Mouse (Mus musculus): ENCODE results near the gene Lmx1a. TPM values are rescaled to one million over a fixed set of nuclear protein-coding genes. Genes with fewer than 3 reads are reported as not detected.

Lmx1a gene
- total RNA-seq, 4 experiments from 2014 or later = 0.16 TPM; not detected in 3

DNA sequence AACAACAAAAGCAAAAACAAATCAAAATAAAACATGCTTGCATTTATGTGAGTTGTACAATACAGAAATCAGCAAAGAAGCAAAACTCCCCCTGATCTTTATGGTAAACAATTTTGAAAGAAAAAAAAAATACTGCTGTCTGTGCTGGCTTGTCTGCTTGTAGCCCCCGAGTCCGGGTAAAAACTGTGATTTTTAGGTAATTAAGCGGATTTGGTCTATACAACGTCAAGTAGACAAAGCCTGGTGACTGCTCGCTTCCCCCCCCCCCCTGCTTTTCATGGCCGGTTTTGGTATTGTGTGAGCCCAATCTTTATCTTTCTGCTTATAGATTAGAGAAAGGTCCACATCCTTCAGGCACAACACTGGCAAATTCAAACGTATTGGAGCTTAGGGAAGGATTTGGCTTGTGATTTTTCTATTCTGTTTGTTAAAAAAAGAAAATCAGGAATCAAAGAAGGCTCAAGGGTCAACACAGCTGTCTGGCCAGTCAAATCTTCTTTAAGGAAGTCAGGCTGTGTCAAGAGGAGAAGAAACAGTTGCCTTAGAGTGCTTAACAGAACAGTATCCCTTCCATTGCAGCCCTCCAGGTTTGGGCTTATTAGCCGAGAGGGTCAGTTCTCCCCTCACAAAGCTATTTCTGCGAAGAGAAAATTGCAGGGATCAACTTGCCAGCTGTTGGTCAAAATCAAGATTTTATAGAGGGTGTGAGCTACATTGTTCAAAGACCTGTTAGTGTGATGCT, 4.6 kb downstream of the Lmx1a start:
- DNase-seq (ENCODE audit: low spot score in 2 of 2) = no peak

DNA sequence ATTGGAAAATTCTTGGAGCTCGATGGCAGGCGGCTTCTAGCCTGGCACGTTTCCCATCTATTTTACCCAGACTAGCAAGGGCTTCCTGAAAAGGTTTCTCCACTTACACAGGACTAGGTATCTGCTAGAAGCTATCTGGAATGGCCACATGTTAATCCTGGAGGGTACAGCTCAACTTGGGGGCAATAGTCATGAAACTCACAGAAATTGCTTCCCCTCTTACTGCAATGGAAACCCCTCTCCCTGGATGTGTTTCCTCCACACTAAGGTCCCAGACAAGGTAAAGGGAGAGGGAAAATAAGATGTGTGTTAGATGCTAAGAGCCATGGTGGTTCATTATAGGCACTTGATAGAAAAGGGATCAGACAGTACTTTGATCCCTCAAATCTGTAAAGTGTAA, 5.7 kb downstream of the Lmx1a start:
- no peak for DNase-seq (ENCODE audit: low spot score in 2 of 2)

DNA sequence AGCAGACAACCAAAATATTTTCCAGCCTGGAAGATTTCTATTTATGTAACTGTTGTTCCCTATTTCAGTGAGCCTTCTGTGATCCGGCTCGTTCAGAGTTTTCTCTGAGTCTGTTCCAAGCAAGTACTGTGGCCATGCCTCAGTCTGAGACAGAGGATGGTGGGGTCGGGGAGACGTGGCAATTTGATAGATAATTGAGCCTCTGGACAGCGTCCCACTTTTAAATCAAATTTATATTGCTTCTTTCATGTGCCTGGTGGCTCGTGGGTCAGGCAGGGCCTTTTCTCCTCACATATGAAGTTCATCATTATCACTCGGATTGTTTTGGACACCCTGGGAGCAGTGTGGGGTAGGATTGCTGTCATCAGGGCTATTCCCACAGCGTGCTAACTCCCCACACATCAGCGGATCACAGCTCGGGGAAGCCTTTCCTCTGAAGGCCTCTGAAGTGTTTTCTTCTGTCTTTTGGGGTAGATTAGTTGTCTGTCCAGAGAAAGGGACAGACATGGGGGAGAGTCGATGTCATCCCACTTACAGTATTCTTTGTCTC, 6.9 kb downstream of the Lmx1a start:
- DNase-seq (ENCODE audit: low spot score in 2 of 2) = no peak

DNA sequence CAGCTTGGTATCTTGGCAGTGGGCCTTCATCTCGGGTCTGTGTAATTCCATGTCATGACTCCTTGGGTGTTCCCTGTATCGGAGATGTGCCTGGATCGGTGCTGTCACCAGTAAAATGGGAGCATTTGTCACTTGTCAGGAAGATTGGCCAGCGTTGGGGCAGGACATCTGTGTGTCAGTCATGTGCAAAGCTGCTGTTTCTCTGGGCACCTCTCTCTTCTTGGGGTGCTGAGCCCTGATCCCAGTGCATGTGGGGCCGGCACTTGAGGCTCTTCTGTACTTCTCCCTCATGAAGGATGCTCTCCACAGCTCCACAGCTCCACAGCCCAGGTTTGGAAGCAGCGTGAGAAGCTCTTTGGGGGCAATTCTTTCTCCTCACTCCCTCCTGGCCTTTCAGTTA, 10.7 kb downstream of the Lmx1a start:
- no peak for DNase-seq (ENCODE audit: low spot score in 2 of 2)

DNA sequence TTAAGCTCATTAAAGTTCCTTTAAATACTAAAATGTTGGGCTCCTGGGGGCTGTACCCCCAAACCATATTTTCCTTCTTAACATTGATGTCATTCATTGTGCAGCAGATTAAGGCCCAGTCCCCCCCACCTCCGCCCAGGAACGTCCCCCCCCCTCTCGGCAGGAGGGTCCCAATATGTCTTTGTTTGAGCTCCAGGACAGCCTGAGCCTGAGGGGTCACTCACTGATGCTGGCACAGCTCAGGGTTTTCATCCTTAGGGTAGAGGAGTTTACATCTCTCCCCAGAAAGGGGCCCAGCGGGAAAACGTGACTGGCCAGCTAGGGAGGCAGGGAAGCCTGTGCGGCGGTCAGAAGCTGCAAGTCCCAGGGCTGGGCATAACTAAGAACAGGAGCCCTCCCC, 11.2 kb downstream of the Lmx1a start:
- no peak for DNase-seq (ENCODE audit: low spot score in 2 of 2)

DNA sequence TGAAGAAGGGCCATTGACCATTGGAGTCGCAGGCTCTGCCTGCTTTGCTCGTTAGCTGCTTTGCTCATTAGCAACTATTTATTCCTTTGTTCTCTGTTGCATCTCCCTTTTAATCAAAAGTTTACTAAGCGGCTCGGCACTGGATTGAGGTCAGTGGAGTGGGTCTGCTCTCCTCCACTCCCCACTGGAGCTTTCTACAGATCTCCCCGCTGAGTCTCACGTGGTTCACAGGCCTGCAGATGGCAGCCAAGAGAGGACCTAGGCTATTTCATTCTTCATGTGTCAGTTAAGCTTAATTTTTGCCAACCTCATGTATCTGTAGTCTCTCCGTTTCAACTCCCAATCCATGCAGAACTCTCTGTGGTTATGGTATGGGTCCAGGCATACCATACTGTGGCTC, 16.5 kb downstream of the Lmx1a start:
- DNase-seq (ENCODE audit: low spot score in 2 of 2) = no peak

DNA sequence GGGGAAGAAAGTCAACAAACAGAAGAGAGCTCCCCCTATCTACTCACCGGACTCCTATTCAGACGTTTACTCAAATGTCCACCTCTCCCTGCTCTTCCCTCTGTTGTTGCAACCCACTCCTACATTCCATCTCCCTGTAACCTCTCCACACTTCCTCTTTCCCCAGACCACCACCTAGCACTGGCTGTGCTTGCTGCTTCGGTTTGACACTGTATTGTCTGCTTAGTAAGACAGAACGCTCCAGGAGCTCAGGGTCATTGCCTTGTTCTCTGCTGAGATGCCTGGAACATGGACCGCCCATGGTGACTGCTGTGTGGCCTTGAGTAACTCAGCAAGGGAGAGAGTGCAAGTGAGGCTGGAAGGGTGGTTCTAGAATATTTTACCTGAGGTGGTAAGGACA, 19.7 kb downstream of the Lmx1a start:
- DNase-seq (ENCODE audit: low spot score in 2 of 2) = no peak

DNA sequence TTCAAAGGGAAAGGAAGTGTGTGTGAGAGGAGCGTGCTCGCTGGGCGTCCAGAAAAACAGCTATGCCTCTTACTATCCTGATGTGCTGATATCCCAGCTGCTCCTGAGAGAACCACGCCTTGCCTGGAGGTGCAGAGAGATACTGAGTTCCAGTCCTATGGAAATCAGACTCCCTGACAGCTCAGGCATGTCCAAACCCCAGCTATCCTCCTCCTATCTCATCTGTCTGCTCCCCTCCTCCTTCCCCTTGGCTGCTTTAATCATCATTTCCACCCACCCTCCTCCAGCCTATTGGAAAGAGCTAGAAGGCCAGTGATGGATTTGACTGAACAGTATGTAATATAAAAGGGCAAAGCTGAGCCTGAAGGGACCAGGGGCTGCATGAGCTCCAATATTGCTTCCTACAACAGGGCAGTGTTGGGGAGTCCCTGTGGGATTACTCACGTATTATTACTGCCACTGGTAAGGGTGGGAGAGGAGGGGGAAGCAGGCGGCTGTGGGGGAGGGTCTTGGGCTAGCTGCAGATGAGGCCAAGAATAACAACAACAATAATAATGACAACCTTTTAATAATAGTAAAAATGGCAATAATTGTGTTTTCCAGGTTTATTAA, 26.8 kb downstream of the Lmx1a start:
- no peak for DNase-seq (ENCODE audit: low spot score in 2 of 2)

DNA sequence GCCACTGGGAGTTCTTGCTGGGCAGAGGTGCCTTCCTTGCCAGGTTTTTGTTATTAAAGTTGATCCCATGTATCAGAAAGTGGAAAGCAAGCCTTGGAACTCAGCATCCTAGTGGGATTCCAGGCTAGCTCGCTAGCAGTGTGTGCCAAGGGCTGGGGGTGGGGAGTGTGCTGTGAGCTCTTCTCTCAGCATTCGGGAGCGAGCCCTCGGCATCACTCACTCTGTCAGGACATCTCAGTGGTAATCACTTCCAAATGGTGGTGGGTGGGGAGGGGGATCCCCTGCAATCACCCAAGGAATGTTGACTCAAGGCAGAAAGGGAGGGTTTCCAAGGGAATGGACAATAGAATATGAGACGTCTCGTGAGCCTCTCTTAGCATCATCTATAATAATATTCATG, 45.4 kb downstream of the Lmx1a start:
- DNase-seq (ENCODE audit: low spot score in 2 of 2) = no peak

DNA sequence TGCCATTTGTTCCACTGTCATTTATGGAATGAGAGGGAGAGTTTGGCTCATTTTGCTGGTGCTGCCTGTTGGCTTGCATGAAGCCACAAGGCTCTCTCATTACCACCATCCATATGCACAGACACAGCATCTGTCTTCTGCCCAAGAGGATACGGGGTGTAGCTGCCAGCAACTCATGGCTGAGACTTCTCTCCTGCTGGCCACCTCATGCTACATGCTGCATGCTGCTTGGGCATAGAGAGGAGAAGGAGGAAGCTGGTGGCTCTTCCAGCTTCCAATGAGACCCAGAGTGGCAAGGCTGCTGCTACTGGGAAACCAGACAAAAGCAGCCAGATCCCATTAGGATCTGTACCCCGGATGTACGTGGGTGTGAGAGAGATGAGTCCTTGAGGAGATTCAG, 47.8 kb downstream of the Lmx1a start:
- DNase-seq (ENCODE audit: low spot score in 2 of 2) = peak; percentile 45 to 49

DNA sequence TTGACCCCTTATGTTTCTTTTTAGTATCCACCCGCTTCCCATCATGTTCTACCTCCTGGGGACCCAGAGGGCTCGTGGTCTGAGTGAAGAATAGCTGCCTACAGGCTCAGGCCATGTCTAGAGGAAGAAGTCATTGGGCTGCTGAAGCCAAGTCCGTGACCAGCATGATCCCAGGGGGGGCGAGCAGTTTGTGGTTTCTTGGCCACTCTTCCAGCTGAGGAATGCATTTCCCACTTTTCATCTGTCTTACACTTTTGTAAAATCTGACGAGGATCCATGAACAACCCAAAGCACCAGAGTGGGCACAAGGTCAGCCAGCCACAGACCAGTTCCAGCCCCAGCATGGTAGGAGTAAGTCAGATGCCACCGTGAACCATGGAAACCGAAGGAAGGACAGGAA, 50.2 kb downstream of the Lmx1a start:
- DNase-seq (ENCODE audit: low spot score in 2 of 2) = no peak

DNA sequence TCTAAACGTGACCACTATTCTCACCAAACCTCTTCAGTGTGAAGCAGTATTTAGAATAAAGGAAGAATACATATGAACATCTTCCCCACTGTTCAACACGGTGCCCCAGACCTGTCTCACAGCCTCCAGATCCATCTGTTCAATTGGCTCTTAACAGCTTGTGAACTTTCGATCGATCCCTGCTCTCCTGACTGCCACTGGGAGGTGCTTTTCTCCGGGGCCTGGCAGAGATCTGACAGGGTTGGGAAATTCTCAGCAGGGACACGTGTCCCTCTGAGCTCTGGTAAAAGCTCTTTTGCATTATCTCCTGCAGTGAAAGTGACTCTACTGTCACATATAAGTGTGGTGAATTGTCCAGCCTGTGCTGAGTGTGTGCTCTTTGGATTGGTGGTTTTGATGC, 57.6 kb downstream of the Lmx1a start:
- DNase-seq (ENCODE audit: low spot score in 2 of 2) = no peak

DNA sequence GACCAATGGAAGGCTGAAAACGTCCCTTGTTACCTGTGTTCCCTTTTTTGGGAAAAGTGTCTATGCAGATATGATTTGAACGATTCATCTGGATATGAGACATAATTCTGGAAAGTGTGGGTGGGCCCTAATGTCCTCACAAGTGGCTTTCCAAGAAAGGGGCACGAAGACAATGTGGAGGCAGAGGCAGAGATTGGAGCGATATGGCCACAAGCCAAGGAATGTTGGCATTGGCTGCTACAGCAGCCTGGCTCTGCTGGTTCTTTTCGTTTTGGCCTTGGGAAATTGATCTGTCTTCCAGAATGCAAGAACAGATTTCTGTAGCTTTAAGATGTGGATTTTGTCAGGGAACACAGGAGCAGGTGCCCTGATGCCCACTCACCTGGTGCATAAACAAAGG, 63.6 kb downstream of the Lmx1a start:
- DNase-seq (ENCODE audit: low spot score in 2 of 2) = no peak

DNA sequence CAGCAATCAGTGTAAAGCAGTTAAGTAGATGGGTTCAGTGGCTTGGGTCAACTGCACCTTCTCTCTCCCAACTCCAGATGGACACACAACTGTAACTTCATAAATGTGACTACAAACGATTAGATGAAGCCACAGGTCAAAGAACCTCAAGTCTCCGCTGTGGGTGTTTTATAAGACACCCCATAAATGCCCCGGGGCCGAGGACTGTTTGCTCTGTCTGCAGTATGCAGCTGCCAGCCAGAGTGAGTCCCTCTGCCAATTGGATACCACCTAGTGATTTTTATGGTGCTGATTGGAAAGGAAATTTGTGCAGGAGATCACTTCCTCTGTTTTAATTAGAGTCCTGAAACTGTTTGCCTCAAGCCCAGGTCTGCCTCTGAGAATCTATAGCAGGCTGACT, 65.0 kb downstream of the Lmx1a start:
- DNase-seq (ENCODE audit: low spot score in 2 of 2) = no peak

DNA sequence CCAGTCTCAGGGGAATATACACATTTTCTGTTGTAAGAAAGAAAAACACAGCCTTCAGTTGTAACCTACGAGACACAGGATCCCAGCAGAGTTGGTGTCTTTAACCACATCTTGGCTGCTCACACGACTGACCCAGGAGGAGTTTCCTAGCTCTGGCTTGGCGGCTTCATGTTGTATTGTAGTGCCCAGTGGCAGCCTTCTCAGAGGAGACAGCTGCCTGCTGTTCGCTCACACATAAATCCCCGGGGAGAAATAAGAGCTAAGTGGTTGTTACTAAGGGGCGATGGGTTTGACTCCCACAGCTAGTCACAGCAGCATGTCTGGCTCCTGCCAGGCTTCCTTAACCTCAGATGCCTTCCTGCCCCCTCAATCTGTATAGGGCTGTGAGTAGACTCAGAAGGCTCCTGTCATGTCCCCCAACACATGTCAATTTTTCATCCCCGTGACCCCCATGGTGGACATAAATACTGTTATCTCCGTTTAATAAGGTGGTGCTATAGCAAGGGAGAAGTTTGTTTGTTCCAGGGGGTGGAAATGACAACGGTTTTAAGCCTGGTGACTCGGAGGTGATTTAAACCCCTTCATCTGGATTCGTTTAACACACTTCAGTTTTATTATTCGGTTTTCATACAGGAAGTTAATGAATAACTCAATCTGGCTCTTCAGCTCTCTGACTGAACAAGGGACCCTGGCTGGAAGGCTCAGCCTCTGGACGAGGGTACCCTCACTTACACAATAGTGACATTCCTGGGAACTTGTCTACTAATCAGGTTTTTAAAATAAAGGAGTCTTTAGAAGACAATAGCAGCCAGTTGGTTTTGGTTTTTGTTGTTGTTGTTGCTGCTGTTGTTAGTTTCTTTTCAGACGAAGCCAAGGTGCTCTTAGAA, 65.8 kb downstream of the Lmx1a start:
- no peak for DNase-seq (ENCODE audit: low spot score in 2 of 2)

DNA sequence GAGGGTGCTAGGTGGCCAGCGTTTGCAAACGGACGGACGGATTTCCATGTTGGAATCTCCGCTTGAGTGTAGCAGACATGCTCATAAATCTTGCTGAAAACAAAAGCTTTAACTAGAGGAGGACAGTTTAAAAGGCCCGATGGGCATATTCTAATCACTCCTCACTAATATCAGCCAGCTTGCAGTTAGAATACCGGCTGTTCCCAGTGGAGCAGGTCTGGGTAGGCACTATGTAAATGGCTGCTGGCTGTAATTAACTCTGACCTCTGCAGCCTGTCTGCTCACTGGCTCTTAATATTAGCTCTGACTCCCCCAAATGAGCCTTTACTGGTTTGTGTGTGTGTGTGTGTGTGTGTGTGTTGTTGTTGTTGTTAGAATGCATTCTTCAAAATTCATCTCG, 69.2 kb downstream of the Lmx1a start:
- DNase-seq (ENCODE audit: low spot score in 2 of 2) = no peak

DNA sequence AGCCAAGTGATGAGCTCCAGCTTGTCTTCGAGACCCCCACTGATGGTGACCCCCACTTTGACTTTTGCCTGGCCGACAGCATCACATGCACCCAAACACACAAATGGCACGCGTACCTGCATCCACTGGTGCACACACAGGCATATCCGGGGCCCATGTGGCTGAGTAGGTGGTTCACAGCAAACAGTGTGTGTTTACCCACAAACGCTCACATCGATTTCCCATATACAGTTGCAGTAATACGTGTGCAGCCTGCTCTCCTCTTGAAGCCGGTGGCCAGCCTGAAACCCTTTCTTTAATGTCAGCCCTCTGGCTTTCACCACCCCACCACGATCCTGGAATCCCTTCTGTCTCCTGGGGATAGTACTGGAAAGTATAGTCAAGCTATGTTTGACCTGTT, 71.3 kb downstream of the Lmx1a start:
- DNase-seq (ENCODE audit: low spot score in 2 of 2) = no peak

DNA sequence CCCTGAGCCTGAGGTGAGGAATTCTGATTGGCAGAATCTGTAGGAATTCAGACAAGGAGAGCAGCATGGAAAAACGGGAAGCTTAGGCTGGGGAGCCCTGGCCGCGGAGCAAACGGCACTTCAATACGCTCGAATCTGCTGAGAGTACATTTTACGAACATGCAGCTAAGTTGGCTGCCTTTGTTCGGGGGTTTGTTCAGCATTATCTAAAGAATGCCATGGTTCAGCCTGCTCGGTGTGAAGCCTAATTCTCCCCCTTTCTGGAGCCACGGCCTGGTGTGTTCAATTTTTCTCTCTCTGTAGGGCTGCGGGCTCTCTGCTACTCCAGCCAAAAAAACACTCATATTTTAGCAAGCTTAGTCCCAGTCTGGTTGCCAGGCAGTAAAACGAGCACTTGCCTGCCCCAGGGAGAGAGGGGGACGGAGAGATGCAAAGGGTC, 72.8 kb downstream of the Lmx1a start:
- no peak for DNase-seq (ENCODE audit: low spot score in 2 of 2)

DNA sequence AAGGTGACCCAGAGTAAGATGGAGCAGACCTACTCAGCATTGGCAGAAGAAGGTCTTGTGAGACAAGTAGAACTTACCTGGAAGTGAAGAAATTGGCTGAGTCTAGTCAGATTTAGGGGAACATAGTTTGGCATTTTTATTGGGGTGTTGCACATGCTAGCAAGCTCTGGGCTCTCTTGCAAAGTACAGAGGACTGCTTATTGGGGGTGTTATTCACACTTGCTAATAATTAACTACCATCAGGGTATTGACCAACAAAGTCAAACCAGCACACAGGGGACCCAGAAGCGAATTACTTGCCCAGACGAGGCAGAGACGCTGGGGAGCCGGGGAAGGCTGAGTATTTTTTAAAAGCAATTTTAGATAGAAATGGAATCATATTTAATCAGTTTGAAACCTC, 77.6 kb downstream of the Lmx1a start:
- no peak for DNase-seq (ENCODE audit: low spot score in 2 of 2)

DNA sequence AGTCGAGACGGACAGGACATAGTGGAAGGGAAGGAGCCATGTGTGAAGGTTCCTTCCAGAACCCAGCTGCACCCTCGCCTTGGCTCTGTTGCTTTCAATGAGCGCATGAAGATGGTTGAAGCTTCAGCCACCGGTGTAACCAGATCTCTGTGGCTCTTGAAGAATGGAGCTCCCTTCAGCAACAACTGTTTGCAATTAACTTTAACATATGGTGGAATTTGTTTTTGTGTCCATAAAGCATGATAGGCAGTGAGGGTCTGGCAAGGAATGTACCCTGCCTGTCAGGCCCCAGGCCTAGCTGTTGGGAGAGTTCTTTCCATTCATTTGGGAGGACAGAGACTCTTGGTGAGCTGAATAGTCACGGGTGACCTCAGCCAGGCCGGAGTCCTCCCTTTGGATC, 81.4 kb downstream of the Lmx1a start:
- no peak for DNase-seq (ENCODE audit: low spot score in 2 of 2)

DNA sequence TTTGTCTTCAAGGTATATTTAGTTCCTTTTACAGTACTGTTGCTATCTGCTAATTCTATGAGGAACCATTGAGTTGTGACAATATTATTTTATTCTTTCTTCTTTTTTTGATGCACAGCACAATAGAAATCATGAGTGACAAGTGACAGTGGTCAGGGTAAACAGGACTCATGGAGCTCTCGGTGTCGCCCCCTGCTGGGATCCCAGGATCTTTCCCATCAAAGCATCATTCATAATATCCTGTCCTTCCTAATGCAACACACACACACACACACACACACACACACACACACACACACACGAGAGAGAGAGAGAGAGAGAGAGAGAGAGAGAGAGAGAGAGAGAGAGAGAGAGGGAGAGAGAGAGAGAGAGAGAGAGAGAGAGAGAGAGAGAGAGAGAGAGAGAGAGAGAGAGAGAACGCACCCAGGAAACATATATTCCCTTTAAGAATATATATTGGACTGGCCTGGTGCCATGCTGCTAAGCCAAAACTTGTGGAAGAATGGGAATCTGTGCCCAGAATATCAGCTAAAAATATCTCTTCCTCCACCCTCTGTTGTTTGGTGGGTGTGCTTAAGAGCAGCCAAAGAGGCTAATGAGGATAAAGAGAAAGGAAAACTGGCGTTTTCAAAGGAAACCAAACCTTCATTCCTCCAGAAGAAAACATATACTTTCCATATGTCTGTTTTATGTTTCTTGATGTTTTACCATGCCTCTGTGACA, 90.9 kb downstream of the Lmx1a start:
- DNase-seq (ENCODE audit: low spot score in 2 of 2) = peak; percentile 13 to 19
